Mouse (Mus musculus): ENCODE results near the gene Fgf9. TPM values are rescaled to one million over a fixed set of nuclear protein-coding genes. Genes with fewer than 3 reads are reported as not detected.

Fgf9 gene
- polyA plus RNA-seq, 1 experiment, result not detected

DNA sequence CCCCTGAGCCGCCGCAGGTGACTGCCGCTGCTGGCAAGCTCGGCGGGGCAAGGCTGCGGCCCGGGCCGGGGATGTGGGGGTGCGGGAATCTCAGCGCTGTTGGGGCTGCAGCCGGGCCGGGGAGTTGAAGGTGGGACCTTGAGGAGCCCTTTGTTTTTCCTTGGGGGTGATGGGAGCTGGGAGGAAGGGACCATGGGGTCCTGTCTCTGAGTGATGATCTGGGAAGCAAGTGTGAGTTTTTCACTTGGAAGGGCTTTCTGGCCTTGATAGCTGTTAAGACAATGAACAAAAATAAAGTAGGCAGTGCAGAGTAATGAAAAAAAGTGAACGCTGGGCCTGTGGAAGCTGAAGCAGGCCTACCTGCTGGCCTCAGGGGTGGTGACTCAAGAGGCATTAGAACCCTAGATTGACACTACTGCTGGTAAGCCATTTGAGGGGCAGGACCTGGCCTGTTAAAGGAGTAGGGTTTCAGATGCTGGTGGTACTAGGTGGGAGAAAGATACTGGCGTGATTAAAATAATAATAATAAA, 6.4 kb downstream of the Fgf9 start:
- TF ChIP-seq CTCF (IDR thresholded peaks at IDR 0.05; ENCODE audit: control insufficient read depth, insufficient read depth, low read length) (no peak), POLR2A (IDR thresholded peaks at IDR 0.05; ENCODE audit: borderline replicate concordance, control insufficient read depth, low read depth, low read length) (no peak)
- no peaks in the 10 kb centered on the region for H3K4me1 ChIP-seq (ENCODE audit: control insufficient read depth, insufficient read depth, low read length)
- no peak overlapping the region for H3K4me3 ChIP-seq (replicated peaks; ENCODE audit: control insufficient read depth, low read depth, low read length)
- WGBS, result 13% methylated on average over 14 of the region's 14 CpGs
- no peak overlapping the region; the same call in 1 of the 2 replicates for H3K27ac ChIP-seq (ENCODE audit: control insufficient read depth, insufficient read depth, low read depth, low read length, poor library complexity)

DNA sequence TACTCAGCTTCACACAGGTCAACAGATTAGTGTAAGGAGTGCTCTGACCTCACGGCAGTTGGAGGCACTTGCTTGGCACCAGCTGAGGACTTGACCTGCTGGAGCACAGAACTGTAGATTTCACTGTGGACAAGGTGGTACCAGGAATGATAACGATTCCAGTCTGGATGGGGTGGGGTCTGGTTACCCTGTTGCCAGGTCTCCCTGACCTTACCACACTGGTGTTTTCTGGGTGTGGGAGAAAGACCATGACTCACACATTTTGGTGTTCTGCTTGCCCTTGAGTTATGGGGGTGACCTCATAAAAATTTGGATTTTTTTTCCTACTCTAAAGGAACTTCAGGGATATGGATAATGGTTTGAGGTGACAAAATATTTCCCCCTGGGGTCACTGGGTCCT, 9.1 kb downstream of the Fgf9 start:
- Histone ChIP-seq H3K27ac (ENCODE audit: control insufficient read depth, insufficient read depth, low read depth, low read length, poor library complexity) (no peak overlapping the region), H3K4me1 (ENCODE audit: control insufficient read depth, insufficient read depth, low read length) (no peaks in the 10 kb centered on the region), H3K4me3 (replicated peaks; ENCODE audit: control insufficient read depth, low read depth, low read length) (no peak overlapping the region)
- no peak for TF ChIP-seq POLR2A (IDR thresholded peaks at IDR 0.05; ENCODE audit: borderline replicate concordance, control insufficient read depth, low read depth, low read length)
- 71% methylated on average over 2 of the region's 2 CpGs for WGBS

DNA sequence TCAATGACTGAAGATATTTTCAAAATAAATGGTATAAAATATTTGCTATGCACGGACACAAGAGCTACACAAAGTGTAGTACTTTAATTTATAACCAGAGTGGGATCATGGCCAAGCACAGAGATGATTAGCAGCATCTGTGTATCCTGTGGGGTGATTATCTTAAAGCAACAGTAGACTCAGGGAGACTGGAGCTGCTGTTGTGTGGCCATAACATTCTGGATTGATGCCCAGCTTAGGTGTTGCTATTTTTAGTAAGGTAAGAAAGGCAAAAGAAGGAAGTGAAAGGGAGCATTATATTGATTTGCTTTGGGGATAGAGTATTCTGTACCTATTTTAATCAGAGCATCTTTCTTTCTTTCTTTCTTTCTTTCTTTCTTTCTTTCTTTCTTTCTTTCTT, 11.6 kb downstream of the Fgf9 start:
- Histone ChIP-seq H3K4me3 (replicated peaks; ENCODE audit: control insufficient read depth, low read depth, low read length) (no peak overlapping the region), H3K27ac (ENCODE audit: control insufficient read depth, insufficient read depth, low read depth, low read length, poor library complexity) (no peak overlapping the region), H3K4me1 (ENCODE audit: control insufficient read depth, insufficient read depth, low read length) (no peaks in the 10 kb centered on the region)
- TF ChIP-seq POLR2A (IDR thresholded peaks at IDR 0.05; ENCODE audit: borderline replicate concordance, control insufficient read depth, low read depth, low read length) (no peak), CTCF (IDR thresholded peaks at IDR 0.05; ENCODE audit: control insufficient read depth, insufficient read depth, low read length) (no peak)
- 0% methylated on average over 1 of the region's 1 CpGs for WGBS

DNA sequence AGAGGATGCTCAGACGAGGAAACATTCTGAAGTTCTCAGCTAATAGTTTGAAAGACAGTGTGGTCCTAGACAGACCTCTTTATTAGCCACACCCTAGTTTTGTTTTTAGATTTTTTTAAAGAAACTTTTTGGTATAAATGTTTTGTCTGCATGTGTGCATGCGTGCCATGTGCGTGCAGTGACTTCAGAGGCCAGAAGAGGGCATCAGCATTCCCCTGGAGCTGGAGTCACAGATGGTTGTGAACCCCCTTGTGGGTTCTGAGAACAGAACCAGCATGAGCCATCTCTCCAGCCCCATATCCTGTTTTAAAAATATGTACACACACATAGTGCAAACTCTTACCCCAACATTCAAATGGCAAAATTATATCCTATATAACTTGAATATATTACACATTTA, 13.9 kb downstream of the Fgf9 start:
- WGBS, result 88% methylated on average over 3 of the region's 3 CpGs
- TF ChIP-seq CTCF (IDR thresholded peaks at IDR 0.05; ENCODE audit: control insufficient read depth, insufficient read depth, low read length) (no peak), POLR2A (IDR thresholded peaks at IDR 0.05; ENCODE audit: borderline replicate concordance, control insufficient read depth, low read depth, low read length) (no peak)
- H3K4me3 ChIP-seq (replicated peaks; ENCODE audit: control insufficient read depth, low read depth, low read length), result no peak overlapping the region

DNA sequence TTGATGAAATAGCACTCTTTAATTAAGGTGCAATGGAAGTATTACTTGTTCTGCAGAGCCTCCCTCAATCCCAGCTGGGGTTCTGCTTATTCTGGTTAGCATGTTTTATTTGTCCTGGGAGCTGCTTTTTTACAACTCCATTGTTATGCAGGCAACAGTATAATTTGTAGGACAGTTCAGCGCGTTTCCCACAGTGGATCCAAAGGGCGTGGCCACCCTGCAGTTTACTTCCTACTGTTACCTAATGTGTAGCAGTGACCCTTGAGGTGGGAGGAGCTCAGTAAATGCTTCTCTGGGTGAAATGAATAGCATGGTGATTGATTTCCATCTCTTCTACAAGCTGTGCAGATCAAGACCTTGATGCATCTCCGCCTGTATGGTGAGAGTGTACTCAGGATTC, 17.0 kb downstream of the Fgf9 start:
- Histone ChIP-seq H3K4me1 (ENCODE audit: control insufficient read depth, insufficient read depth, low read length) (no peaks in the 10 kb centered on the region), H3K4me3 (replicated peaks; ENCODE audit: control insufficient read depth, low read depth, low read length) (no peak overlapping the region), H3K27ac (ENCODE audit: control insufficient read depth, insufficient read depth, low read depth, low read length, poor library complexity) (no peak overlapping the region)
- WGBS, result 59% methylated on average over 4 of the region's 4 CpGs
- no peak for TF ChIP-seq POLR2A (IDR thresholded peaks at IDR 0.05; ENCODE audit: borderline replicate concordance, control insufficient read depth, low read depth, low read length)
- no peak for TF ChIP-seq CTCF (IDR thresholded peaks at IDR 0.05; ENCODE audit: control insufficient read depth, insufficient read depth, low read length)

More for the DNA sequence above, 13.9 kb downstream of the Fgf9 start:
- Histone ChIP-seq H3K4me1 (ENCODE audit: control insufficient read depth, insufficient read depth, low read length) (no peaks in the 10 kb centered on the region), H3K27ac (ENCODE audit: control insufficient read depth, insufficient read depth, low read depth, low read length, poor library complexity) (no peak overlapping the region)

DNA sequence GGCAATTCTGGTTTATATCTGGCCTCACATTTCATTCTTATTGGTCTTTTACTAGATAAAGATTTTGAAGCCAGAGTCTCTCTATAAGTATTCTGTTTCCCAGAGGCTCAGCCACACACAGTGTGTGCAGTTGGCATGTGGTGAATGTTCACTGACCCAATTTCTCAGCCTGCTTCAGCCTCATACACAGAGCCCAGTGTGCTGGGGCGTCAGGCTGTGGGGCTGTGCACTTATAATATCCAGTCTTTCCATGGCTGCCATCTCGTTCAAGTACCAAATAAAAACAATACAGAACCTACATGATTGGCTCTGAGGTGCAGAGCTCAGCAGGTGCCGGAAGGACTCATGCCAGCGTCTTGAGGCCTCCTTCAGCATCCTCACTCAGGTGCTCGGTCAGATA, 19.1 kb downstream of the Fgf9 start:
- no peaks in the 10 kb centered on the region for H3K4me1 ChIP-seq (ENCODE audit: control insufficient read depth, insufficient read depth, low read length)
- WGBS, result 74% methylated on average over 5 of the region's 5 CpGs
- H3K27ac ChIP-seq (ENCODE audit: control insufficient read depth, insufficient read depth, low read depth, low read length, poor library complexity), result no peak overlapping the region
- H3K4me3 ChIP-seq (replicated peaks; ENCODE audit: control insufficient read depth, low read depth, low read length), result no peak overlapping the region
- TF ChIP-seq CTCF (IDR thresholded peaks at IDR 0.05; ENCODE audit: control insufficient read depth, insufficient read depth, low read length) (no peak), POLR2A (IDR thresholded peaks at IDR 0.05; ENCODE audit: borderline replicate concordance, control insufficient read depth, low read depth, low read length) (no peak)

DNA sequence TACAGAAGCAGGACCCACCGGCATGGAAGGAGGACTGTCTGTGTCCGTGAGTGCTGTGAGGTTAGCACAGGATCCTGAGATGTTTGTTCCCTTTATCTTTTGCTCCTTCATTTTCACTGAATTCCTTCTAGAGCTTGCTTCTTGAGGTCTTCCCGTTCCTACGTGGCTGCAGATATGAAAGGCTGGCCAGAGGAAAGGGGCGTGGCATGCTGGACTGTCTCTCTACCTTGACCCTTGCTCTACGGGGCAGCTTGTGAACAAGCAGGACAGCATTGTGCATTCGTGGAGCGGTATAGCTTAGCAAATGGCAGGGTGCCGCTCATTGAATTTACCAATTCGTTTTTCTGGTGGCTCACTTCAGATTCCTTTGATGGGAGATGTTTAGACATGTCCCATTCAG, 21.0 kb downstream of the Fgf9 start:
- WGBS, result 60% methylated on average over 10 of the region's 10 CpGs
- H3K4me3 ChIP-seq (replicated peaks; ENCODE audit: control insufficient read depth, low read depth, low read length), result no peak overlapping the region
- H3K4me1 ChIP-seq (ENCODE audit: control insufficient read depth, insufficient read depth, low read length), result no peaks in the 10 kb centered on the region
- TF ChIP-seq CTCF (IDR thresholded peaks at IDR 0.05; ENCODE audit: control insufficient read depth, insufficient read depth, low read length) (no peak), POLR2A (IDR thresholded peaks at IDR 0.05; ENCODE audit: borderline replicate concordance, control insufficient read depth, low read depth, low read length) (no peak)
- no peak overlapping the region for H3K27ac ChIP-seq (ENCODE audit: control insufficient read depth, insufficient read depth, low read depth, low read length, poor library complexity)

DNA sequence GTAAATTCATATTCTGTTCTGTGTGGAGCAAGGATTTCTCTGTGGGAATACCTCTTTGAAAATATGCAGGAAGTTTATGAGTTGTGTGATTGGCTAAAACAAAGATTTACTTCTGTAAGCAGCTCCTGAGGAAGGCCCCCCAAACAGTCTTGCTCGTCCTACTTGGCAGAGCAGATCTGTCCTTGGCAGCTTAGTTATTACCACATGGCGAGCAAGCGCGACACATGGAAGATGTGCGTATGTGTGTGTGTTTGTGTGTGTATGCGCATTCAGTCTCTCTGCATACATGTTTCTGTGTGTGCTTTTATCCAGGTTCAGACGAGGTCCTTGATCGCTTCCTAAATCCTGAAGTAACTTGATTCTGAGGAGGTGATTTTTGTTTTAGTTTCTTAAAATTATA, 29.3 kb downstream of the Fgf9 start:
- Histone ChIP-seq H3K4me3 (replicated peaks; ENCODE audit: control insufficient read depth, low read depth, low read length) (no peak overlapping the region), H3K27ac (ENCODE audit: control insufficient read depth, insufficient read depth, low read depth, low read length, poor library complexity) (no peak overlapping the region), H3K4me1 (ENCODE audit: control insufficient read depth, insufficient read depth, low read length) (no peaks in the 10 kb centered on the region)
- WGBS, result 83% methylated on average over 8 of the region's 8 CpGs
- no peak for TF ChIP-seq CTCF (IDR thresholded peaks at IDR 0.05; ENCODE audit: control insufficient read depth, insufficient read depth, low read length)
- TF ChIP-seq POLR2A (IDR thresholded peaks at IDR 0.05; ENCODE audit: borderline replicate concordance, control insufficient read depth, low read depth, low read length), result no peak

DNA sequence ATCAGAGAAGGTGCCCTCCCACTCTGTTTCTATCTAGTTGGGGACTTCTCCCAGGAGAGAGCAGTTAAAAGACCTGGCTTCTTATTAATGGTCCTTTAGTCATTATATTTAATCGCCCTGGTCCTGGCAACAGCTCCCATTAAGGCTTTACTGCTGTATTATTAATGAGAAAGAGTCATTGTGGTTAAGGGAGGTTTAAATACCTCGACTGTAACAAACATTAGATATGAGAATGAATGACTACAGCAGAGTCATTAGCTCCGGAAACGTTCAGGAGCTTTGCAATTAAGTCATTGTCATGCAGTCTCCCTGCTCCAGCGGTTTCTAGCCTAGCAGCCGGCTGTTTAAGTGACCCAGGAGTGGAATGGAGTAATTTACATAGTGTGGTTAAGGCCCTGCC, 31.0 kb downstream of the Fgf9 start:
- Histone ChIP-seq H3K27ac (ENCODE audit: control insufficient read depth, insufficient read depth, low read depth, low read length, poor library complexity) (no peak overlapping the region), H3K4me3 (replicated peaks; ENCODE audit: control insufficient read depth, low read depth, low read length) (no peak overlapping the region), H3K4me1 (ENCODE audit: control insufficient read depth, insufficient read depth, low read length) (no peaks in the 10 kb centered on the region)
- no peak for TF ChIP-seq CTCF (IDR thresholded peaks at IDR 0.05; ENCODE audit: control insufficient read depth, insufficient read depth, low read length)
- TF ChIP-seq POLR2A (IDR thresholded peaks at IDR 0.05; ENCODE audit: borderline replicate concordance, control insufficient read depth, low read depth, low read length), result no peak
- 45% methylated on average over 6 of the region's 6 CpGs for WGBS
